Mouse (Mus musculus): ENCODE measurements at regions not wholly inside any gene's neighbourhood (a gene's known extent, or its start where the extent isn't known, plus 50 kb on each side); places are given as distances from the start of the nearest gene placed in this dataset.
A peak's percentile ranks its signal among the peaks of the same experiment; 100 is the strongest.
"Not testable (repeated sequence)": the region's sequence is repeated elsewhere in the genome, so short reads cannot be mapped to it uniquely, and the experiment has no call there.

GRCm38 (mm10) chr5:16937840-16938239 lies 146.2 kb downstream of the Gm28710 start:
- DNase-seq = peak; percentile 49

- DNase-seq = peak; percentile 7
Measured at GRCm38 (mm10) chr5:16947430-16947829, 155.8 kb downstream of the Gm28710 start.

DNA sequence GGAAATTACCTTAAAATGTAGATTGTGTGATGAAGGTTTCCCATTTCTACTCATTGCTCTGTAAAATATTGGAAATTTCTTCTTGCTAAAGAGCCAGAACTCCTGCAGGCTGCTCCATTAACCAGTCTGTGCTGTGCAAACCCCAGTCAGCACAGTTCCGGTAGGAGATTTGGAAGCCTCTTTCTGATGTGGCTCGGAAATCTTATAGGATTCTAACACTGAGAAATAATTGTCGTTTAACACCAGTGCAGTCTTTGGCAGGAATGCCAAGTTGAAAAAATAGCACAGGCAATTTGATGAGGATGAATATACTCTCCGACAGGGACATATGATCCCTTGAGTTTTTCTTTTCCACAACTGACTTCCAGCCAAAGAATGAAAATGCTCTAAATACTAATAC lies 176.1 kb downstream of the Gm28710 start:
- no peak for DNase-seq

DNA sequence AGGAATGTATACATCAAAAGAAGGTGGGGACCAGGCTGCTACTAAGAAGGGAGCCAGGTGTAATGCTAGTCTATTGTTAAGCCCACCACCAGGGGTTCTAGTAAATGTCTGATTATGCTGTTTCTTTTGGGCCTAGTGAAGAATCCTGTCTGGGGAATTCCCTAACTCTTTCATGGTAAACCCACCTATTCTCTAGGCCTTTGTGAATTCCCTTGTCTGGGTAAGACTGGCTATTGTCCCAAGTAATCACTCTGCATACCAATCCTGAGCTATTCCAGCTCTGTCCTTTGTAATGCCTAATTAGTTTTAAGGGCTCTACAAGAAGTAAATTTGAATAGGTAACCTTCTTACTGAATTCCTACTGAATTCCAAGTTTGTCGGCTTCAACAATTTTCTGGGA lies 177.2 kb downstream of the Gm28710 start:
- DNase-seq = not testable (repeated sequence)

- DNase-seq = no peak
Measured at GRCm38 (mm10) chr5:16973206-16973896, 181.7 kb downstream of the Gm28710 start.

GRCm38 (mm10) chr5:16976006-16976405 lies 184.4 kb downstream of the Gm28710 start:
- DNase-seq = no peak

DNA sequence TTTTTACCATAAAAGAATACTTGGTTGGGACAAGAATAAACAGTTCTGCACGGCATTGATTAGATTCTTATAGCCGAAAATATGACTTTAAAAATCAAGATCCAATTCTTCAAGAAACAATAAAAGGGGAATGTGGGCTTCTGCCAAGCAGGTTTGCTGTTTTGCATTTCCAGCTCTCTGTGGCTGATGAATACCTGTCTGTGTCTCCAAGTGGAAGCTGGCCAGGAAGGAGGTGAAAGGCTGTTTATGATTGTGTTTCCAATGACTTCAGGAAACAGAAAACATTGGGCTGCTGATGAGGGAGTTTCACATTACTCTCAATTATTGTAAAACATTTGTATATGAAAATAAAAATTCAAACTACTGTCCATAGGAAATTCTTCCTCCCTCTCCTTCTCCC lies 193.3 kb downstream of the Gm28710 start:
- no peak for DNase-seq

GRCm38 (mm10) chr5:16991518-16991917 lies 199.9 kb downstream of the Gm28710 start:
- no peak for DNase-seq

GRCm38 (mm10) chr5:16999183-16999582 lies 207.6 kb downstream of the Gm28710 start:
- DNase-seq = no peak

GRCm38 (mm10) chr5:17006807-17007522 lies 215.4 kb downstream of the Gm28710 start:
- DNase-seq = no peak

GRCm38 (mm10) chr5:17021636-17022035 lies 230.0 kb downstream of the Gm28710 start:
- no peak for DNase-seq

DNA sequence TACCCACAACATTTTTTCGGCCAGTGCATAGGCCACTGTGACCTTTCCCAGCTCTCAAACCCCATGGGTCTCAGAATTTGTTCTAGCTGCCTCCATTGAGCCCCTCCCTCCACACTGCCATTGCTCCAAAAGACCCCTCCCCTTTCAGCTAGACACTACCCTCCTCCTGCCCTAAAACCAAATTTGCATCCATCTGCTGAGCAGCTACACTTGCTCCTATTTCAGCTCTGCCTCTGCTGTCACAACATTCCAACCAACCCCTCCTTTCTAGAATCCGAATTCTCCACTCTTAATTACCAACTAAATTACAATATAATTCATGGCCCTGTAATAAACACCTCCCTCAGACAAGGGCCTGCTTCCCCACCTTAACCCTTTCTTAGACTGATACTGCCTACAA lies 262.3 kb downstream of the Gm28710 start:
- no peak for DNase-seq

DNA sequence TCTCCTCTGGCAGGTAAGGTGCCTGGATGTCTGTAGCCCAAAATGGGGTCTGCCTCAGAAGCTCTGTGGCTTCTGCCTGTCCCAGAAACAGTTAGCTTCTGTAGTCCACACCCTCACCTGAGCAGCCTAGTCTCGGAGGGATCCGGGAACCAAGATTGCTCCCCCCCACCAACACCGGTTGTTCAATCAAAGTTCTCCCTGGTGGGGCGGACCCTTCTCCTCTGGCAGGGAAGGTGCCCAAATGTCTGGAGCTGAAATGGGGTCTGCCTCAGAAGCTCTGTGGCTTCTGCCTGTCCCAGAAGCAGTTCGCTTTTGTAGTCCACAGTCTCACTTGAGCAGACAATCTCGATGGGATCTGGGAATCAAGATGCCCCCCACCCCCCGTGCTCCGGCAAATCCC lies 273.0 kb downstream of the Gm28710 start:
- no peak for DNase-seq

- DNase-seq = no peak
Measured at GRCm38 (mm10) chr5:17080405-17080804, 288.8 kb downstream of the Gm28710 start.

DNA sequence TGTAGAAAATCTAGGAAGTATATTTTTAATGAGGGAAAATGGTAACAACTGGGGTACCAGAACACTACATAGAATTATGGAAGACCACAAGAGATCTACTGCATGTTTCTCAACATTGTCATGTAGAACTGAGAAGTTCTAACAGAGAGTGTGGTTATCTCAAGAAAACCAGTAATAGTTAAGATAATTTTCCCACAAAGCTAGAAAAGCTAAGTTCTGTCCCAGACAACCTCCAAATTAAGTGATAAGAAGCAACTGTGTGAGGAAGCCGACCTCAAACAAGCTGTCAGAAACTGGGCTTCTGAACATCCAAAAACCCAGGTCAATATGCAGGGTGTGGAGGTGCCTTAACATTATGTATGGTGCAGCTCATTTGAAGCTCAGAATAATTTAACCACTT lies 261.4 kb upstream of the Speer4f2 start:
- no peak for DNase-seq

DNA sequence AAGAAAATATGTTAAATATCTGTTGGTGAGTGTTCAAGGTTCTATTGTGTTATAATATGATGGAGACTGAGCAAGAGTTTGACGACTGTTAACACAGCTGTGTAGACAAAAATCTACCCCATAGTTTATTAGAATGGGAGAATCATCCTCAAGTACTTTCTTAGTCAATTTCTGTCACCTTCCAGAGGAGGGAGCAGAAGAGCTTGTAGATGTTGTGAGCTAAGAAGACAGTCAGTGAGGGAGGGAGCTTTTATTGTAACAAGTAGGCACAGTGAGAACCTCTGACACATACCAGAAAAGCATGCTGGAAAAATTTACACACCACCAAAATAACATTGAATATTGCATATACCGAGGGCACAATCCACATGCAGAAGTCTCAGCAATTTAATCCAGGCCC lies 261.0 kb upstream of the Speer4f2 start:
- no peak for DNase-seq

GRCm38 (mm10) chr5:17115035-17115434 lies 257.9 kb upstream of the Speer4f2 start:
- DNase-seq = no peak

DNA sequence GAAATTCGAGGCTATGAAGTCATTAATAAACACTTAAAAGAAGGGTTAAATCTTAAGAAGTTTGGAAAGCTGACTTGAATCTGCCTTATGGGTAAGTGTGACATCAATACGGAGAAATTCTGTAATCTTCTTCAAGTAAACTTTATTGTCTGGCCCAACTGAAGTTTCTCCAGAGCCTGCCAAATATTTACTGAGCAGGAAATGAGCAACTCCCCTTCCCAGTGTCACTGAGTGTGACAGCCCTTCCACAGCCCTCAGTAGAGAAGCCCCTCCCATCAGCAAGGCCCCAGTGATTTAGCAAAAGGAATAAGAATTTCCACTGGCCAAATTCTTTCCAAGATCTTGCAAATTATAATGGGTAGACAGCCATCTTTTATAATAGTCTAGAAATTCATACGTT lies 256.9 kb upstream of the Speer4f2 start:
- peak; percentile 43 for DNase-seq

GRCm38 (mm10) chr5:17125240-17125639 lies 247.7 kb upstream of the Speer4f2 start:
- no peak for DNase-seq

- no peak for DNase-seq
Measured at GRCm38 (mm10) chr5:17127501-17127900, 245.5 kb upstream of the Speer4f2 start.

DNA sequence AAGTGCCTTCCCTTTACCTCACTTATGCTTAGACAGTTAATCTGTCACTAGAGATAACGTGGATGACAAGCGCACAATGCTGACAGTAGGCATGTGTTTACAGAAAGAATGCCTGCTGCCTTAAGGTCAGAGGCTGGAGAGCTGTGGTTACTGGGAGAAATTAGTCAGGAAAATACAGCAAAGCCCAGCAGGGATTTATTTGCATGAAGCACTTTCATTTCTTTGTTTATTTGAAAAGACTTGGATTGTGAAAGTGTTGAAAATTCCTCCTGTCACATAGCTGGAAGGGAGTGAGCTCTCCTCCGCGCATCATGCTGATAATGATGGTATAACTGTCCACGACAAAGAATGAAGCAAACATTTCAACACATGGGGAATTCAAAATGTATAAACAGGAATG lies 237.5 kb upstream of the Speer4f2 start:
- peak; percentile 5 for DNase-seq

DNA sequence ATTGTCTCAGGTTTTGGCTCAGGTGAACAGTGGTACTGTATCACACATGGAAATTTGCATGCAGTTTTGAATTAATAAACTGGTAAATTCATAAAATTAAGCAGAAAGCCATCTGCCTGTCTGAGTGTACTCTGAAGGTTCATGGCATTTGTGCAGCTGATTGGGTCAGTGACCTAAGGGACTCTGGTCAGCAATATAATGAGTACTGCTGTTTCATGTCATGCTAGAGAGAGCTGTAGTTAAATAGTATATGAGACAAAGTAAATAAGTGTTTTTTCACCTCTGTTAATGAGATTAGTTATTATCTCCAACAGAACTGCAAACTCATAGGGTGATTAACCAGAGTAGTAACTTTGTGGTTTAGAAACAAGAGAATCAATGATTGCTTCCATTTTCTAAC lies 231.4 kb upstream of the Speer4f2 start:
- DNase-seq = no peak

GRCm38 (mm10) chr5:17174562-17174961 lies 198.4 kb upstream of the Speer4f2 start:
- no peak for DNase-seq

- DNase-seq = no peak
Measured at GRCm38 (mm10) chr5:17176771-17177170, 196.2 kb upstream of the Speer4f2 start.

All from lung, postnatal 14 days (tissue).